Mouse (Mus musculus) left cerebral cortex, postnatal 10 days (tissue): ENCODE results near the gene Npffr2. TPM values are rescaled to one million over a fixed set of nuclear protein-coding genes. Genes with fewer than 3 reads are reported as not detected.
"Not testable (repeated sequence)": the region's sequence is repeated elsewhere in the genome, so short reads cannot be mapped to it uniquely, and the experiment has no call there.

Experiments used
- DNase-seq, 2 experiments: peaks; one replicate each; pipeline ENCODE4 v3.0.0; 2021 to 2022; ENCODE audit warnings: low spot score in 2 of 2, mixed read lengths in 1 of 2; ENCODE audit errors: extremely low spot score in 1 of 2
- intact Hi-C: fragments of 180-260 bp; cut with DNase I; formaldehyde crosslinking; loops from one replicate; pipeline ENCODE4 v1.15.1; 2025
- total RNA-seq, 2 experiments: library from RNA; stranded (reverse); gene quantifications; 2 replicates each; pipeline ENCODE4 v1.2.3; 2021

Npffr2 gene
- total RNA-seq, result under 1 TPM; 0.20 to 0.54 TPM

DNA sequence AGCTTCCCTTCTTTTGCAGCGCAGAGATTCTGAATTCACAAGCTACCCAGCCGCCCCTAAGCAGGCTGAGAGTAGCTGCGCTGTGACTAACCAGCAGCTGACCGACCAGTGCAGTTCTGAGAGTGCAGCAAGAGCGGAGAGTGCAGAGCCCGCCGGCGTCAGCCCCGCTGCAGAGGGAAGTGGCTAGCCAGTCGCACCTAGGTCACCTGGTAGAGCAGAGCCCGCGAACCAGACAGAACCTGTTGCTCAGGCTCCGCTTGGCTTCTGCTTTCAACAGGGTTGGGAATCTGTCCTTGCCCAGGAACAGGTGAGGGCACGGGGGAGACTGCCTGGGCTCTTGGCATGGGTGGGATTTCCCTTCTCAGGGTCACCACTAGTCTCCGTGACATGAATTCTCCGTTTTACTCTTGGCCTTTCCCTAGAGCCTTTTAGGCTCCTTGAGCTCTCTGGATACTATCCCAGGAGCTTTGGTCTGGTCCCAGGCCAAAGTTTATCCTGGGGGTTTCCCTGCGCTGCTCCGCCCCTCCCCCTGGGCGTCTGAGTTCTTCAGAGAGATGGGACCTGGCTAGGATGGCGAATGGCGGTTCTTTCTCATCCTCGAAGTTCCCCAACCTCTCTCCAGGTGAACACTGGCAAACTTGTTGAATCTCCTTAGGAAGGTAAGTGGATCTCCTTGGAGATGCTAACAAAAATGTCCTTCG is at the start of gene Npffr2:
Gene Npffr2, plus strand, starts transcription at position 552 of the 701 bp plus-strand sequence.
- intact Hi-C loops, result loop anchor here (10.0 kb wide), 1 partner anchor 668 kb away; no protein-coding TSS in a partner anchor
- peak in 1 of 2 experiments; percentile 23 for DNase-seq

DNA sequence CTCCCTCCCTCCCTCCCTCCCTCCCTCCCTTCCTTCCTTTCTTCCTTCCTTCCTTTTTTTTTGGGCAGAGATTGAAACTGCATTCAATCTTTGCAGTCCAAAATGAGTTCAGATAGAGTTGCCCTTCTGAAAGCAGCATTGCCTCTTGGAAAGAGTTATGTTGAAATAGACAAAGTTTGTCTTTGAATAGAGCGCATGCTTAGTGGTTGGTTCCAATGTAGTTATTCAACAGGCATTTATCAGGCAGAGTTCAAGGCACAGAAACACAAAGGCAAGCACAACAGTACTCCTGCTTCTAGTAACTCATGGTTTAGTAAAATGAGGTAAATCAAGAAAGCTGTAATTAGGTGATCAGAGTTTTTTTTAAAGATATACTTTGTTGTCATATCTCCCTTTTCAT is 34.7 kb upstream of the Npffr2 start:
- intact Hi-C loops, result no loop called here
- no peak for DNase-seq

DNA sequence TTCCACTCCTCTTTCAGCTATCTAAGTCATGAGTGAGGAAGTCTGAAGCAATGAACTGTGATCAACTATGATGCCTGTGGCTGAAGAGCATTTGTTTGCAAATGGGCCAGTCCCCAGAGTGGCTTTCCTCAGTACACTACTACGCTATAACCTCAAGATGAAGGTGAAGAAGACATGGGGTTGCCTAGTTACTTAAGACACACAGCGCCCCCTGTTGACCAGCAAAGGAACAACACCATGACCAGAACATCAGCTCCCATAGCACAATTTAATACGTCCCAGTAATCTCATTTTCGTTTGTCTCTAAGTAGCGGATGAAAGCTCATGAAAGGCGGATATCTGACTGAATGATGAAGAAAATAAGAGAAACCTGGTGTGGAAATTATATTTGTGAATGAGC is 27.0 kb upstream of the Npffr2 start:
- DNase-seq, result no peak
- intact Hi-C loops, result no loop called here

DNA sequence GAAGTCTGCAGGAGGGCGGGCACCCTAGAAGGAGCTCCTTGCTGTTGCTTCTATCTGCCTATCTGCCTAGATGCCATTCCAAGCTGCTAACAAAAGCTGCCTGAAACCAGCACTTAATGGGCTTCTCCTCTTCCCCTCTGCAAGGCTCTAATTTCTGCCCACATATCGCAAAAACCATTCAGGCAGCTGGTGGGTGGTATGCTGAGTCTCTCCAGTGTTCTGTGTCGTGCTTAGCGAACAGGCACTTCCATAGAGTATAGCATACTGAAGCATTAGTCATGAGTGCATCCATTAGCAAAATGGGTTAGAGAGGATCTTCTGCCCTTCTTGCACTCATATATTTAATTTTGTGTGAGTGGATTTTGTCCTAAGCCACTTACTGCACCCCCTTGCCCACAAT is 8.6 kb upstream of the Npffr2 start:
- DNase-seq, result no peak
- intact Hi-C loops, result no loop called here

DNA sequence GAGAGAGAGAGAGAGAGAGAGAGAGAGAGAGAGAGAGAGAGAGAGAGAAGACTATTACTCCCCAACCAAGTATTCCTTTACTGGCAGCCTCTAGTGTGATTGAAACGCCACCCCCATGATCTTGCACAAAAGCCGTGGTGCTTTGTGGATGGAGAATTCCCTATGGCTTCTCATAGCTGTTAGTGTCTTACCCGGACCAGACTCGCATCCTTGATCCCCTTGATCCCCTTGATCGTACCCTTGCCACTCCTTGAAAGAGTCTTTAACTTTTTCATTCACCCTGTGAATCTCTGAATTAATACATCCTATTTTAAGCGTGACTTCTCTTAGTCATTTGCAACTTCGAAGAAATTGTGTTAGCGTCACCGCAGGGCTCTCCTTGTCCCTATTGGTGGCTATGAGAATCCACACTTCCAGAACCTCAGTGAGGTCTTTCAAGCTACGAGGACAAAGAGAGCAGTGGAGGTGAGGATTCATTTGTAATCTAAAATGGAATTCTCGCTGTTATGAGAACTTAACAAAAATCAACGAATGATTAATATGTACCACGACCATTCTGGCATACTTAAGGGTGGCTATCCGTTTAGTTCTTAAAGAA is 949 bp upstream of the Npffr2 start:
- no peak for DNase-seq
- intact Hi-C loops, result loop anchor here (10.0 kb wide), 1 partner anchor 669 kb away; no protein-coding TSS in a partner anchor

DNA sequence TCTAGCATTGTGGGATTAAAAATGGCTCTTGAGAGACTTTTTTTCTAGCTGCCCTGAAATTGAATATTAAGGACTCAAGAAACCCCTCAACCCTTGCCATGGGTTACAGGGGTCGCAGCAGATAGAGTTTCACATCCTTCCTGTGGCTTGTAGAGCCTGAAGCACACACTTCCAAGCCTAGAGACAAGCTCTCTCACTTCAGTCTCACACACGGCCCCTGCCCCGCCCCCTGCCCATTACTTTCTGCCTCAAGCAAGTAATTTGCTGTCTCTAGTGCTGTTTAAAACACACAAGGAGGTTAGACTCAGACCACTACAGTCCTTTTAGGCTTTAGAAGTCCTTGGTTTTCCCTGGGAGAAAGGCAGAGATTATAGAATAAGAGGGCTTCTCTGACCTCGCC is 1.7 kb downstream of the Npffr2 start:
- DNase-seq, result no peak
- intact Hi-C loops, result loop anchor here (10.0 kb wide), 1 partner anchor 666 kb away; no protein-coding TSS in a partner anchor

DNA sequence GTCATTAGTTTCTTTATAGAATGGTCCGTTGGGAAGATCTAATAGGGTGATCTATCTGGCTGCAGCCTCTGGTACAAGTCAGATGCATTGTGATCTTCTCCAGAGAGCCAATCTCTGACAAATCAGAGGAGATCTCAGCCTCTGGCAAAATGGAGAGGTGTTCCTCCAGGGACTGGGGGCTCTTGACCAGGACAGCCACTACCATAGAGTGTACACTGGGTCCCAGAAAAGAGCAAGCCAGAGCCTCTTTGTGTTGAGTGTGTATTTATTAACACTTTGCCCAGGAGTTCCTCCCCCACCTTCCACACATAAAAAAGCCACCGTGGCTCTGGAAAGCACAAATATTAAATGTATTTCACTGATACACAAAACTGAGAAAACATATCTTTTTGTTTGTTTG is 2.2 kb downstream of the Npffr2 start:
- intact Hi-C loops, result loop anchor here (10.0 kb wide), 1 partner anchor 665 kb away; no protein-coding TSS in a partner anchor

DNA sequence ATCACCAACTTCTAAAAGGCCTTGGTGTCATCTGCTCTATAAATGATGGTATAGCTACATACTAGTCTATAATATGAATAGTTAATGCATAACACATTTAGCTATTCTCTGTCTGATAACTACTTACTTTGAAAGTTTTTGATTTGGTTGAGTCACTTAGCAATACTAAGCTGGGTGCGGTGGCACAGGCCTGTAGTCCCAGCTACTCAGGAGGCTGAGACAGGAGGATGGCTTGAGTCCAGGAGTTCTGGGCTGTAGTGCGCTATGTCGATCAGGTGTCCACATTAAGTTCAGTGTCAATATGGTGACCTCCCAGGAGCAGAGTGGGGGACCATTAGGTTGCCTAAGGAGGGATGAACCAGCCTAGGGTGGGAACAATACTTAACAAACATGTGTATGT is 8.8 kb downstream of the Npffr2 start:
- no peak for DNase-seq
- intact Hi-C loops, result no loop called here

More for the DNA sequence above, 2.2 kb downstream of the Npffr2 start:
- no peak for DNase-seq

DNA sequence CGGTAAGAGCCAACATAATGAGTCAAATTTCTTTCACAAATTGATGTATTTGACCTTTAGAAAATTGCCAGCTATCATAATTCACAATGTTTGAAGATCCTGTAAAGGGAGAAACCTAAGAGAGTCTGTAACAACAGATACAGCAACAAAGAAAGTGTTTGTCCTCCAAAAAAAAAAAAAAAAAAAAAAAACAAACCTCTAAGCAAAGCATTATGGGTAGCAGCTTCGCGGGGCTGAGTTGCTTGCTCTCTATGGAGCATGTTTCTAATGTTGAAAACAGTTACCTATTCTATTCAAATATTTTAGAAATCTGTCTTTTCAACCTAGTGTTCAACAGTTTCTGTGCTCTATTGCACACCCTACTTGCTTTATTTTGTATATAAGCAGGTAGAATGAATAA is 15.2 kb downstream of the Npffr2 start:
- intact Hi-C loops, result loop anchor here (5.0 kb wide), 1 partner anchor 135 kb away; no protein-coding TSS in a partner anchor
- DNase-seq, result no peak

DNA sequence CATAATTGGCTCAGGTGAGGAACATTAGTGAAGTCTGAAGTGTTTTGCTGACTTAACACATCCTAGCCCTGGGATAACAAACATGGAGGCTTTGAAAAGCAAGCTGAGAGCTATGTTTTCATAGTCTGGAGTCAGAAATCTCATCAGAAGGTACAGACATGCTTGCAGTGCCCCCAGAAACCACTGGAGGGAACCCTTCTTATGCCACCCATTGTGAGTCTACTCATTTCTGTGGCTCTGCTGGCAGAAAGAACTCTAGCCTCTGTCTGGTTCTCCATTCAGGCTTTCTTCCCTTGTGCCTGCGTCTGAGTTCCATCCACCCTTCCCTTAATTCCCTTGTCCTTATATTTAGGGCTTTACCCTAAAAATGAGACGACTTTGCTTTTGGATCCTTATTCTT is 16.2 kb downstream of the Npffr2 start:
- intact Hi-C loops, result loop anchor here (5.0 kb wide), 1 partner anchor 134 kb away; no protein-coding TSS in a partner anchor
- peak; percentile 63 to 66 for DNase-seq

DNA sequence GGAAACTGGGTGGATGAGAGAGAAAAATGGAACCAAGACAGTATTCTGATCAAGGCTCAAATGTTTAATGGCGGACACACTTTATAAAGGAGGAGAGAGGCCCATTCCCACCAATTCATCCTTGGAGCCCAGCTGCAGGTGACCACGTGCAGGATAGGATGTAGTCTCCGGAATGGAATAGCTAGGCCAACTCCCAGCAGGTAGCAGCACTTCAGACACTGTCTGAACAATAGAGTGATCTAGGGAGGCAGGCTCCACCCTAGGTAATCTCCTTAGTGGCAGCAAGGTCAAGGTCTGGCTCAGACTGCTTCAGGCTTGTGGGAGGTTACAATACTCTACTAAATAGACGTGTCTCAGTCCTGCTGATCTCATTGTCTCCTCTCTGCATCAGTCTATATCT is 31.9 kb downstream of the Npffr2 start:
- DNase-seq, intact Hi-C loops: not testable (repeated sequence)

DNA sequence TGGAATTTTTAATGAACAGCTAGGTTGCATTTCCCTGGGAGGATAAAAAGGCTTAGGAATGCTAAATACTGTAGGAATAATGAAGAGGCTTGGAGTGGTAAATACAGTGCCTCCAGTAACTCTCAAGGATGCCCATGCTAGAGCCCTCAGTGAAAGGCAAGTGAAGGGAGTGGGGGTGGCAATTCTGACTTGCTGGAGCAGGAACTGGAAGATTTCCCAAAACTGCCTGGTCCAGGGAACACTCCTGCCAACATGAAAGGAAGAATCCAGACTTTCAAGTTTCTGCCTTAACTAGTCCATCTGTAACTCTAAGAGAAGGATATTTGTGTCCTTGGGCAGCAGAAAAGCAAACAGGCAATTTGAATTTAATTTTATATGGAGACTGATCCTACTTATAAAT is 34.2 kb downstream of the Npffr2 start:
- peak in 1 of 2 experiments; percentile 56 for DNase-seq

DNA sequence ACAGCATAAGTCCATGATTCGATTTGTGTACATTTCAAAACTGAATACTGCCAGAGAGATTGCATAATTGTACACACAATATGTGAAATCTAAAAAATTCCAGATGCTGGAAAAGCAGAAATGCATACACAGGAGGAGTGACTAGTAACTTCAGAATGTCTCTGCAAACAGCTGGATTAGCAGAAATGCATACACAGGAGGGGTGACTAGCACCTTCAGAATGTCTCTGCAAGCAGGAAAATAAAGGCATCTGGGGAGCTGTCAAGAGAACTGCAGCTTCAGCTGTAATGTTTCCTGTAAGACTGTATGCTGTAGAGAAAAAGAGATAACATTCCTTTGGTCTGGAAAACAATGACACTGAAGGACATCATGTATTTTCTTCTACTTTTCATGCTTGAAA is 51.4 kb downstream of the Npffr2 start:
- DNase-seq, result no peak
- intact Hi-C loops, result no loop called here

More for the DNA sequence above, 34.2 kb downstream of the Npffr2 start:
- intact Hi-C loops, result no loop called here

DNA sequence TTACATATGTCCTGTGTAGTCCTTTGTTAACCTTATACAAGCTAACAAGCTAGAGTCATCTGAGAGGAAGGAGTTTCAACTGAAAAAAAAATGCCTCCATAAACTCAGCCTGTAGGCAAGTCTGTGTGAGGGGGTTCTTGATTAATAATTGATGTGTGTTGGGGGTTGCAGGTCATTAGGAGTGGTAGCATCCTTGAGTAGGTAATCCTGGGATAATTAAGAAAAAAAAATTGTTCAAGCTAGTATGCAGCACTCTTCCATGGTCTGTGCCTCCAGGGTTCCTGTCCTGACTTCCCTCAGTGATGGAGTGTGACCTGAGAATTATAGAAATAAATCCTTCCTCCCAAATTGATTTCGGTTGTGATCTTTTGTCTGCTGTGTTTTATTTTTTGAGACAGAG is 52.0 kb downstream of the Npffr2 start:
- DNase-seq, result no peak
- intact Hi-C loops, result no loop called here

DNA sequence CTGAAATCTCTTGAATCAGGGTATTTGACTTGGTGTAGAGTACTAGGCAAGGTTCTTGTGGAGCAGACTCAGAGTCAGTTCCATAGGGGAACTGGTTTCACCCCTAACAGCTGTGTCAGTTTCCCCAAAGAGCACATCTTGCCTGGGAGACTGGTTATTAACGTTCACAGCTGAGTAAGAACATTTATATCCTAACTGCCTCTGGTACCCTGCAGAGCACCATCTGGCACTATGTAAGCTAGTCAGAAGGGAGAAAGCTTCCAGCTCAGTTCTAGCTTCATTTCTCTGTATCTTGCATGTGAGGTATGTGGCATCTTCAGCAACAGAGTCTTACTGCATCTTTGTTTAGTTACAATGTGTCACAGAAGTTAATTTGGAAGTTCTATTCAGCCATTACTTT is 53.9 kb downstream of the Npffr2 start:
- intact Hi-C loops, result no loop called here
- DNase-seq, result peak in 1 of 2 experiments; percentile 11

DNA sequence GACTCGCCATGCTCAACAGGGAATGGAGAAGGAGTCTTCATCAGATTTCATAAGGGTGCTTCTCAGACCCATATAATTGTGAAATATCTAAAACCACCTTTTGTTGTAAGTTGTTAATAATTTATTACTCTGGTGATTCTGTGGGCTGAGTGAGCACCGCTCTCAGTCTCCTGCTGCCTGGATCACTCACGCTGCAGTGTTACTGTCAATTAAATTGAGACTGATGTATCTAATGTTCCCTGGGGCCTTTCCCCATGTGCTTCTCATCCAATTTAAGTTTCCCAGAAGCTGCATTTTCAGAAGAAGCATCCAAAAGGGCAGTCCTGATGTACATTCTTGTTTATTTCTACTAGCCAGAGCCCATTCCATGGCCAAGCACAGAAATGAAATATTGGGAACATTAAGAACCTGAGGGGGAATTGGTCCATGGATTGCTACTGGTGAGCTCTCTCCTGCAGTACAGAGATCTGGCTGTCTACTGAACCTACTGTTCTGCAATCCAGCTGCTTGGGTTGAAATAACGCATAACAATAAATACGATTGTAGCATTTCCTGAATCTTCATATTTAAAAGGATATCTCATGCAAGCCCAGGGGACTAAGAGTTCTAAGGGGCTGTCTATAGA is 54.6 kb downstream of the Npffr2 start:
- DNase-seq, result no peak
- intact Hi-C loops, result no loop called here

DNA sequence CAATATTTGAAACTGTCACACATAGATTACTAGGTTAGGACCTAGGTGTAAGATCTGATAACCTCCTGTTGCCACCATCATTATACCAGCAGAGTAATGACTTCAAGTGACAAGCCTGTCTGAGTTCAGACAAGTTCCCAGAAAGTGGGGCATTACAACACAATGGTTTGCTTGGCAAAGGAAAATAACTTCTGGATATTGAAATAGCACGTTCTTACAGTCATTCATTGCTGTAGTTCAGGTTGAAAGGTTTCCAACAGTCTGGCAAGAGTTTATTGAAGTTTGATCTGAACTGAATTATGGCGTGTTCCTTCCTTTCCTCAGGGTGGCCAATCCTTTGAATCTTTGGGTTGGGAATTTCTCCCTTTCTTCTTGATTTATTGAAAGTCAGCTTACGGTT is 57.8 kb downstream of the Npffr2 start:
- intact Hi-C loops, result no loop called here
- no peak for DNase-seq

DNA sequence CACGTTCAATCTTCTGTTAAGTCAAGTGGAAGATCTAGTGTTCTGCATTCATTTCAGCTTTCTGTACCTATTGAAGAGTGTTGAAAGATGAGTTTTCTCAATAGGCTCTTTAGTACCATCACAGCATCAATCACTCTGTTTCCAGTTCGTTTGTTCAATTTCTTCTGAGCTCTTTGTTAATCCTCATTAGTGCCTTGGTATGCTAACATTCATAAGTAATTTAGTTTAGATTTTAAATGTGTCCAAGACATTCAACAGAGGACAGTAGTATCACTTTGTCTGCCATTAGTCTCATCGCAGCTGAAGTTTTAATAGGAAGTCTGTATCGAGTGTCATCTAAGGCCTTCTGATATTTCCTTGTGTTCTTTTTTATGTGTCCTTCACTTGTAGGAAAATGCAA is 65.1 kb downstream of the Npffr2 start:
- no peak for DNase-seq
- intact Hi-C loops, result no loop called here

DNA sequence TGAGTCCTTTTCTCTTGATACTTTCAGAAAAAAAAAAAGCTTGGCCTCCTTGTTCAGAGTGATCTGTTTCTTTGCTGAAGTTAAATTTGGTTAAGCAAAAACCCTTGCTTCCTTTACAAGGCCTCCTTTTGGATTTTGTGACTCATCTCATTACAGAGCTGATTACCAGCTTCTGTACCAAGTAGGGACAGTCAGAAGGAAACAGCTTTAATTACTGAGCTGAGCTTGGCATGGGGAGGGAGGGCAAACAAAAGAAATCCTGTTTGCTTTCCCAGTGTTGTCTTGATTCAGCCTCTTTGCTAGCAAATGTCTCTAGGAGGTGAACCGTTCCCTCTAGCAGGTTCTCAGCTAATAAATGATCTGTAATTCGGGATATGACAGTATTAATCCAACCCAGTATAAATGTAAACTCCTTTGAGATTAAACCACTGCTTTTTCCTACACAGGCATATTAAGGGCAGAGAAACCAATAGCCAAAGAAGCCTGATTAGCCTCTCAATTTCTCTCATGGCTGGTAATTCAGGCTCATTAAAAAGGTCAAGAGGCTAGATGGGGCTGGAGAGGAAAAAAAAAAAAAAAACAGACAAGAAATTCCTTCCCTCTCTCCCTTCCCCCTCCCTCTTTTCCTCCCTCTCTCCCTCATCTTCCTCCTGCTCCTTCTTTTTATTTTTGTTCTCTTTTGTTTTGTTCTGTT is 84.2 kb downstream of the Npffr2 start:
- intact Hi-C loops, result no loop called here
- no peak for DNase-seq
